Mouse (Mus musculus): ENCODE results near the gene Capn11.

Capn11 gene

GRCm38 (mm10) chr17:45595736-45596390, 63.3 kb downstream of the Capn11 start:
- no peak for DNase-seq

- peak; percentile 93 for DNase-seq
These were observed 64.0 kb downstream of the Capn11 start for GRCm38 (mm10) chr17:45594881-45595735.

- peak; percentile 10 for DNase-seq
These were observed 64.9 kb downstream of the Capn11 start for GRCm38 (mm10) chr17:45594195-45594594.

- peak; percentile 41 for DNase-seq
These were observed 65.6 kb downstream of the Capn11 start for GRCm38 (mm10) chr17:45593479-45593878.

GRCm38 (mm10) chr17:45592606-45593431, 66.3 kb downstream of the Capn11 start:
- peak; percentile 40 for DNase-seq

- peak; percentile 38 for DNase-seq
These were observed 67.2 kb downstream of the Capn11 start for GRCm38 (mm10) chr17:45591701-45592605.

- DNase-seq: peak; percentile 7
These were observed 68.7 kb downstream of the Capn11 start for GRCm38 (mm10) chr17:45590410-45590809.

- DNase-seq: peak; percentile 5
These were observed 69.3 kb downstream of the Capn11 start for GRCm38 (mm10) chr17:45589844-45590243.

- DNase-seq: no peak
These were observed 69.9 kb downstream of the Capn11 start for GRCm38 (mm10) chr17:45589236-45589635.

GRCm38 (mm10) chr17:45588370-45588769, 70.8 kb downstream of the Capn11 start:
- DNase-seq: peak; percentile 2

GRCm38 (mm10) chr17:45586449-45586837, 72.7 kb downstream of the Capn11 start:
- DNase-seq: peak; percentile 64

GRCm38 (mm10) chr17:45585725-45586448, 73.2 kb downstream of the Capn11 start:
- DNase-seq: peak; percentile 13

- peak; percentile 89 for DNase-seq
These were observed 74.0 kb downstream of the Capn11 start for GRCm38 (mm10) chr17:45584939-45585678.

GRCm38 (mm10) chr17:45584096-45584896, 74.8 kb downstream of the Capn11 start:
- peak; percentile 45 for DNase-seq

GRCm38 (mm10) chr17:45582715-45583355, 76.3 kb downstream of the Capn11 start:
- DNase-seq: peak; percentile 58

GRCm38 (mm10) chr17:45582188-45582587, 76.9 kb downstream of the Capn11 start:
- DNase-seq: no peak

- DNase-seq: peak; percentile 79
These were observed 77.5 kb downstream of the Capn11 start for GRCm38 (mm10) chr17:45581567-45581983.

GRCm38 (mm10) chr17:45580958-45581477, 78.1 kb downstream of the Capn11 start:
- no peak for DNase-seq

All from thymus, postnatal 4 days (tissue).